8 mouse cellular contexts compared by ENCODE assay signal in genomic region chr8:92366736-92367267, GRCm38 (mm10). TPM values are rescaled to one million over a fixed set of nuclear protein-coding genes. Genes with fewer than 3 reads are reported as not detected.
DNase-seq lines count a peak whose midpoint lies in the region; ATAC-seq lines count a peak whose summit lies in the region.

No protein-coding gene starts in this region.

- peaks cover 17% of the 10 kb centered on the region for H3K4me1 ChIP-seq in heart, embryonic 11.5 days (ENCODE audit: control insufficient read depth, insufficient read depth, low read length)
- H3K4me1 ChIP-seq in midbrain, embryonic 12.5 days, result peaks cover 37% of the 10 kb centered on the region

- H3K27me3 ChIP-seq in heart, embryonic 11.5 days (ENCODE audit: control insufficient read depth, insufficient read depth, low read length), result peaks cover 58% of the 10 kb centered on the region
- H3K27me3 ChIP-seq in midbrain, embryonic 12.5 days, result peaks cover 56% of the 10 kb centered on the region

- no peak overlapping the region for H3K27ac ChIP-seq in heart, embryonic 11.5 days (ENCODE audit: low read depth, low read length)
- H3K27ac ChIP-seq in midbrain, embryonic 12.5 days (replicated peaks), result no peak overlapping the region

- no peak for DNase-seq in heart, adult 8-10 months (ENCODE audit: low spot score)
- peak; percentile 16 for DNase-seq in ZHBTc4 (ENCODE audit: low read depth, low spot score)
- DNase-seq in forelimb bud, embryonic 11.5 days (ENCODE audit: low read depth, low spot score), result peak; percentile 31
- peak; percentile 61 to 69 for DNase-seq in kidney, postnatal 4 days
- DNase-seq in spleen, adult 12 weeks (ENCODE audit: low spot score), result no peak
- no peak for DNase-seq in left cerebral cortex, adult 8-10 months (ENCODE audit: low spot score in 2 of 2)

- H3K36me3 ChIP-seq in heart, embryonic 11.5 days (ENCODE audit: control insufficient read depth, insufficient read depth, low read length), result no peaks in the 10 kb centered on the region
- H3K36me3 ChIP-seq in midbrain, embryonic 12.5 days, result 0 out of 2 replicates have a peak, but pooled peaks cover 3% of the 10 kb centered on the region

- H3K9me3 ChIP-seq in heart, embryonic 11.5 days (replicated peaks; ENCODE audit: control insufficient read depth, low read length), result no peaks in the 10 kb centered on the region
- no peaks in the 10 kb centered on the region for H3K9me3 ChIP-seq in midbrain, embryonic 12.5 days

- WGBS in heart, embryonic 11.5 days (ENCODE audit: insufficient replicate concordance), result 10% methylated on average over 20 of the region's 20 CpGs
- 12% methylated on average over 20 of the region's 20 CpGs for WGBS in midbrain, embryonic 12.5 days

- H3K4me2 ChIP-seq in heart, embryonic 11.5 days, result peak overlapping the region; percentile 40
- peak overlapping the region; percentile 69 for H3K4me2 ChIP-seq in midbrain, embryonic 12.5 days (replicated peaks)

- H3K9ac ChIP-seq in heart, embryonic 11.5 days (ENCODE audit: low read depth, low read length), result no peak overlapping the region
- H3K9ac ChIP-seq in midbrain, embryonic 12.5 days (replicated peaks), result no peak overlapping the region

- no peak for ATAC-seq in heart, embryonic 11.5 days (replicated peaks; ENCODE audit: insufficient number of reproducible peaks, low FRiP score, low TSS enrichment)
- 0 out of 2 replicates have a peak, but pooled peaks have one; percentile 21 for ATAC-seq in midbrain, embryonic 12.5 days (ENCODE audit: low FRiP score, low read depth)

- peak overlapping the region; percentile 15 for H3K4me3 ChIP-seq in heart, embryonic 11.5 days (ENCODE audit: low read depth, low read length)
- peak overlapping the region; percentile 45; the same call in 1 of the 2 replicates for H3K4me3 ChIP-seq in midbrain, embryonic 12.5 days

RNA-seq across cellular contexts. Expression of gene Irx5, which starts 9.4 kb away (rescaled TPM):
- 11.2 TPM in 2 replicates for polyA plus RNA-seq in heart, embryonic 11.5 days (2014; fragmentation: Nextera tagmentation; extraction: Ambion mirVana)
- 10 to 100 TPM in 3 of 4 experiments, 1 to 10 TPM in 1; 8.3 to 13.6 (median 10.7) TPM for total RNA-seq in heart, adult 8-10 months (2022)
- polyA plus RNA-seq in midbrain, embryonic 12.5 days (2016; fragmentation: Nextera tagmentation; extraction: Ambion mirVana), result 56.5 and 58.1 TPM in 2 replicates
- total RNA-seq in left cerebral cortex, adult 8-10 months (2022), result under 1 TPM in 3 of 4 experiments, not detected in 1; 0.30 to 0.35 (median 0.30) TPM

Comparison
In these comparisons a context has a peak if more than half of its experiments do, and no peak if none do; other contexts are left out.
1. DNase-seq: peak in ZHBTc4 (single experiment), forelimb bud, embryonic 11.5 days (single experiment) and kidney, postnatal 4 days (2 of 2); none in heart, adult 8-10 months (single experiment), spleen, adult 12 weeks (single experiment) and left cerebral cortex, adult 8-10 months (0 of 2).
2. RNA of gene Irx5, which starts 9.4 kb away (total RNA-seq): 8.3 to 13.6 TPM in heart, adult 8-10 months; 0.30 to 0.35 TPM in left cerebral cortex, adult 8-10 months; every median in the first group is over 4 times any median in the second.